Mouse (Mus musculus) spleen, adult 2 months (tissue): Measurements from ENCODE around the gene Hist1h3f. TPM values are rescaled to one million over a fixed set of nuclear protein-coding genes. Genes with fewer than 3 reads are reported as not detected.
A peak's percentile ranks its signal among the peaks of the same experiment; 100 is the strongest.
"Not testable (repeated sequence)": the region's sequence is repeated elsewhere in the genome, so short reads cannot be mapped to it uniquely, and the experiment has no call there.

Experiments
- DNase-seq, 2 experiments: peaks; one replicate each; pipeline versions ENCODE4 v3.0.0 to v3.0.0-alpha.2; 2012 to 2021; ENCODE audit warnings: low spot score in 2 of 2, low read depth in 1 of 2
- H3K27ac ChIP-seq: fragments of 200-500 bp; 2 replicates; pipeline ENCODE4 v1.5.1; 2012; ENCODE audit warnings: low read length, inconsistent platforms; ENCODE audit not compliant: insufficient read depth
- H3K27me3 ChIP-seq: fragments of 200-500 bp; 2 replicates; pipeline ENCODE4 v1.6.1; 2012; ENCODE audit warnings: mild to moderate bottlenecking, moderate library complexity, low read length, inconsistent platforms; ENCODE audit not compliant: control insufficient read depth, insufficient read depth
- H3K36me3 ChIP-seq: fragments of 200-500 bp; 2 replicates; pipeline ENCODE4 v1.6.1; 2012; ENCODE audit warnings: mild to moderate bottlenecking, low read length, inconsistent platforms; ENCODE audit not compliant: control insufficient read depth, insufficient read depth
- H3K4me1 ChIP-seq: fragments of 200-500 bp; 2 replicates; pipeline ENCODE4 v1.6.1; 2011; ENCODE audit warnings: inconsistent platforms; ENCODE audit not compliant: control insufficient read depth, insufficient read depth, insufficient read length
- H3K4me3 ChIP-seq: fragments of 200-500 bp; 2 replicates; pipeline ENCODE4 v1.5.1; 2011; ENCODE audit warnings: mild to moderate bottlenecking, inconsistent platforms; ENCODE audit not compliant: insufficient read depth, insufficient read length; ENCODE audit errors: extremely low read depth
- CTCF ChIP-seq: fragments of 200-500 bp; IDR thresholded peaks from 2 replicates; pipeline ENCODE4 v1.5.1; 2011; ENCODE audit warnings: mild to moderate bottlenecking, inconsistent platforms; ENCODE audit not compliant: insufficient read depth, insufficient read length, insufficient replicate concordance; ENCODE audit errors: extremely low read depth
- POLR2A ChIP-seq: fragments of 200-500 bp; IDR thresholded peaks from 2 replicates; pipeline ENCODE4 v1.6.1; 2011; ENCODE audit warnings: low read depth, low read length, inconsistent platforms
- WGBS: fragments of 180-500 bp; shearing (Covaris S2); methylation state at CpG from one replicate; pipeline ENCODE4 v1.1.7; 2018; 5-methylcytosine and 5-hydroxymethylcytosine counted together
- polyA plus RNA-seq: library from polyadenylated mRNA; depleted of rRNA; stranded (reverse); fragments of >200 nt; gene quantifications from 2 replicates; pipeline ENCODE4 v1.2.3, GENCODE M21; 2012

Gene Hist1h3f
- polyA plus RNA-seq, 1 experiment: 10.2 TPM

GRCm38 (mm10) chr13:23561883-23562659, 18.2 kb downstream of the Hist1h3f start, which contains the start of gene Hist1h3e:
Gene Hist1h3e, minus strand, starts transcription at chr13:23562369.
- peak; percentile 94 for TF ChIP-seq POLR2A
- not testable (repeated sequence) for H3K36me3 ChIP-seq, H3K27me3 ChIP-seq, H3K4me1 ChIP-seq
- DNase-seq: peak; percentile 89 to 98
- H3K27ac ChIP-seq: peak within 1 kb of the TSS; percentile 88
- peak within 1 kb of the TSS; percentile 54 for H3K4me3 ChIP-seq
- WGBS: under 1% methylated on average over 47 of the region's 67 CpGs

GRCm38 (mm10) chr13:23562699-23563462, 19.0 kb downstream of the Hist1h3f start:
- Histone ChIP-seq H3K4me1 (no peaks in the 10 kb centered on the region), H3K27me3 (no peaks in the 10 kb centered on the region), H3K4me3 (peak overlapping the region; percentile 51), H3K36me3 (no peaks in the 10 kb centered on the region), H3K27ac (peak overlapping the region; percentile 86)
- 5% methylated on average over 18 of the region's 18 CpGs for WGBS
- no peak for TF ChIP-seq POLR2A
- TF ChIP-seq CTCF: no peak
- DNase-seq: no peak

- Histone ChIP-seq H3K27me3 (no peaks in the 10 kb centered on the region), H3K4me1 (no peaks in the 10 kb centered on the region), H3K27ac (no peak overlapping the region), H3K4me3 (no peak overlapping the region), H3K36me3 (no peaks in the 10 kb centered on the region)
- DNase-seq: no peak
- 89% methylated on average over 2 of the region's 2 CpGs for WGBS
- TF ChIP-seq CTCF: no peak
- TF ChIP-seq POLR2A: no peak
Measured at GRCm38 (mm10) chr13:23564482-23564881, 20.6 kb downstream of the Hist1h3f start.

GRCm38 (mm10) chr13:23570261-23571021, 26.6 kb downstream of the Hist1h3f start:
- DNase-seq, H3K27me3 ChIP-seq, H3K4me1 ChIP-seq, H3K36me3 ChIP-seq: not testable (repeated sequence)
- 3% methylated on average over 29 of the region's 41 CpGs for WGBS
- Histone ChIP-seq H3K4me3 (peak overlapping the region; percentile 61), H3K27ac (peak overlapping the region; percentile 99)

GRCm38 (mm10) chr13:23571022-23571503, 27.2 kb downstream of the Hist1h3f start, which contains the start of the genes Hist1h2ae and Hist1h2bg:
Gene Hist1h2ae, minus strand, starts transcription at chr13:23571220.
Gene Hist1h2bg, plus strand, starts transcription at chr13:23571396.
- H3K36me3 ChIP-seq: no peaks in the 10 kb centered on the region
- peak within 1 kb of the TSS; percentile 61 for H3K4me3 ChIP-seq
- H3K4me1 ChIP-seq: no peaks in the 10 kb centered on the region
- DNase-seq: peak; percentile 48 to 91
- H3K27ac ChIP-seq: peak within 1 kb of the TSS; percentile 99
- TF ChIP-seq POLR2A (no peak; the same call in 1 of the 2 replicates), CTCF (no peak)
- WGBS: under 1% methylated on average over 18 of the region's 18 CpGs
- H3K27me3 ChIP-seq: no peaks in the 10 kb centered on the region

- peak overlapping the region; percentile 54 for H3K4me3 ChIP-seq
- not testable (repeated sequence) for H3K36me3 ChIP-seq, H3K4me1 ChIP-seq, H3K27me3 ChIP-seq, DNase-seq
- under 1% methylated on average over 17 of the region's 34 CpGs for WGBS
- H3K27ac ChIP-seq: peak overlapping the region; percentile 92
Measured at GRCm38 (mm10) chr13:23571504-23572217, 27.8 kb downstream of the Hist1h3f start.
